Mouse (Mus musculus): ENCODE measurements around the gene Plcb1.

- TF ChIP-seq POLR2A (IDR thresholded peaks at IDR 0.05; ENCODE audit: extremely low read depth, insufficient read depth, low read length), result no peak
- TF ChIP-seq CTCF (IDR thresholded peaks at IDR 0.05; ENCODE audit: extremely low read depth, insufficient read depth, low read length), result no peak
These were observed 667.7 kb downstream of the Plcb1 start for GRCm38 (mm10) chr2:135453581-135453980.
